9 mouse cellular contexts compared by ENCODE assay signal in the genomic region with DNA sequence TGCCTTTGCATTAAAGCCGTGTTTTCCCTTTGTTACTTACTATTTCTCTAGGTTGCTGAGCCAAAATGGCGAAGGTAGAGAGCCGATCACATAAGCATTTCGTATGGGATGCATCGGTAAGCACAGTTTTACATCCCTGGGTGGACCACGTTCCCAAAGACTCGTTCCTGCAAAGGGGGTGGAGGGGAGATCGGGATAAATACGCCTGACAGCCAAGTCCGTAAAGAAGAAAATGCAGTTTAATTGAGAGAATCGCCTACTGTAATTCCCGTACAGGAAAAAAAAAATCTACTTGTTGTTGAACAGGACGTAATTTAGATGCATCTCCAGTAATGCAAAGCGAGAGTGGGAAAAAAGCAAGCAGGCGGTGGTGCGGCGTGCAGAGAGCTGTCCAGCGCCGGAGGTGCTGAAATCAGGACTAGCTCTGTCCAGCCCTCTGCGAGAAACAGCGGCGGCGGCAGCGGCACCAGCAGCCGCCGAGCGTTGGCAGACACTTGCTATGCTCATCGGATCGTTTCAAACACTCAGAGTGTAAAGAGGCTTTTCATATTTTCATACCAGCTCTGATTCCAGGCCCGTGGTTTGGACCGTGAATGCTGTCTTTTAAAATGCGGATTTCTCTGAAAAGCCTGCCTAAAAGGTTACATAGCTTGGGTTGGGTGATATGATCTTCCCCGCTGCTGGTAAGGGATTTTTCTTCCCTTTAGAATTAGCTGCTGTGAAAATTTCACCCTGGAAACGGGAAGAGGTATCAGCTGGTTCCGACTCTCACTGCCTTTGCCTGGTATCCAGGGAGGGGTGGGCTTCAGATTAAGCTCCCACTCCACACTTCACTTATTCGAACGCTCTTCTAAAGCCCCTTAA.
A peak's percentile ranks its signal among the peaks of the same experiment; 100 is the strongest.
DNase-seq lines count a peak whose midpoint lies in the region; ATAC-seq and TF ChIP-seq lines count a peak whose summit lies in the region.
"Had no signal": no experiment of that assay in that cellular context is flagged by ENCODE, and none has a peak within 500 bp of the region (broad histone marks: within the 10 kb centered on the region; RNA-seq: fewer than 3 reads in every experiment).

No protein-coding gene starts in this region.

- H3K9me3 ChIP-seq in forebrain, embryonic 10.5 days, result no peaks in the 10 kb centered on the region
- no peaks in the 10 kb centered on the region for H3K9me3 ChIP-seq in heart, embryonic 15.5 days (replicated peaks)
- no peaks in the 10 kb centered on the region for H3K9me3 ChIP-seq in limb, embryonic 14.5 days (ENCODE audit: control insufficient read depth, low read length)
- H3K9me3 ChIP-seq: megakaryocyte, embryonic 14.5 days had no signal

- no peak overlapping the region for H3K9ac ChIP-seq in heart, embryonic 15.5 days
- no peak overlapping the region for H3K9ac ChIP-seq in limb, embryonic 14.5 days (ENCODE audit: low read depth, low read length, severe bottlenecking)

- no peaks in the 10 kb centered on the region for H3K79me2 ChIP-seq in myocyte (ENCODE audit: control insufficient read depth, insufficient read depth)

- WGBS in forebrain, embryonic 10.5 days, result 4% methylated on average over 37 of the region's 37 CpGs
- 7% methylated on average over 37 of the region's 37 CpGs for WGBS in heart, embryonic 15.5 days
- 6% methylated on average over 37 of the region's 37 CpGs for WGBS in limb, embryonic 14.5 days

- H3K4me2 ChIP-seq in heart, embryonic 15.5 days, result peak overlapping the region; percentile 41; the same call in 1 of the 2 replicates
- peak overlapping the region; percentile 26; the same call in 1 of the 2 replicates for H3K4me2 ChIP-seq in limb, embryonic 14.5 days (replicated peaks; ENCODE audit: low read depth, low read length, severe bottlenecking)
- H3K4me2 ChIP-seq in myocyte (ENCODE audit: low read depth), result no peak overlapping the region

- H3ac ChIP-seq in myocyte (ENCODE audit: control insufficient read depth, insufficient read length), result no peak overlapping the region

- DNase-seq in spleen, postnatal 4 days (ENCODE audit: low spot score in 2 of 2), result peak; percentile 19 to 64
- DNase-seq in spleen, postnatal 36 days (ENCODE audit: low spot score in 2 of 2), result no peak
- peak; percentile 75 for DNase-seq in forebrain, embryonic 10.5 days (ENCODE audit: extremely low spot score, low spot score)
- peak; percentile 91 for DNase-seq in kidney, postnatal 10 days
- peak; percentile 84 for DNase-seq in limb, embryonic 14.5 days (ENCODE audit: low spot score)
- peak; percentile 10 for DNase-seq in thymus, postnatal 25 days

- ATAC-seq in heart, embryonic 15.5 days (replicated peaks; ENCODE audit: insufficient number of reproducible peaks, insufficient read depth, low FRiP score, low read depth), result 0 out of 2 replicates have a peak, but pooled peaks have one; percentile 60
- ATAC-seq in limb, embryonic 14.5 days (ENCODE audit: low FRiP score, low read depth), result peak; percentile 72; the same call in 1 of the 2 replicates

- H3K4me3 ChIP-seq in forebrain, embryonic 10.5 days, result peak overlapping the region; percentile 47
- peak overlapping the region; percentile 18; the same call in 1 of the 2 replicates for H3K4me3 ChIP-seq in heart, embryonic 15.5 days
- H3K4me3 ChIP-seq in limb, embryonic 14.5 days (replicated peaks; ENCODE audit: low read length), result no peak overlapping the region
- no peak overlapping the region for H3K4me3 ChIP-seq in myocyte
- H3K4me3 ChIP-seq: megakaryocyte, embryonic 14.5 days had no signal

- no peak overlapping the region for H3K27ac ChIP-seq in forebrain, embryonic 10.5 days
- no peak overlapping the region for H3K27ac ChIP-seq in heart, embryonic 15.5 days
- H3K27ac ChIP-seq in limb, embryonic 14.5 days (replicated peaks; ENCODE audit: low read depth, low read length), result no peak overlapping the region

- H3K4me1 ChIP-seq in forebrain, embryonic 10.5 days, result peaks cover 15% of the 10 kb centered on the region
- H3K4me1 ChIP-seq in heart, embryonic 15.5 days (replicated peaks), result 0 out of 2 replicates have a peak, but pooled peaks cover 3% of the 10 kb centered on the region
- no peaks in the 10 kb centered on the region for H3K4me1 ChIP-seq in limb, embryonic 14.5 days (ENCODE audit: control insufficient read depth, insufficient read depth, low read length)
- H3K4me1 ChIP-seq: megakaryocyte, embryonic 14.5 days had no signal

- H3K36me3 ChIP-seq in forebrain, embryonic 10.5 days (replicated peaks), result no peaks in the 10 kb centered on the region
- H3K36me3 ChIP-seq in heart, embryonic 15.5 days, result no peaks in the 10 kb centered on the region
- H3K36me3 ChIP-seq in limb, embryonic 14.5 days (ENCODE audit: control insufficient read depth, insufficient read depth, low read length), result no peaks in the 10 kb centered on the region
- H3K36me3 ChIP-seq in myocyte (ENCODE audit: control insufficient read depth, insufficient read depth), result no peaks in the 10 kb centered on the region

- no peak for TF ChIP-seq POLR2A in limb, embryonic 14.5 days (IDR thresholded peaks at IDR 0.05; ENCODE audit: borderline replicate concordance, extremely low read depth, insufficient read depth, insufficient read length)
- TF ChIP-seq POLR2A in myocyte (IDR thresholded peaks at IDR 0.05; ENCODE audit: insufficient read length, low read depth), result no peak

- H3K27me3 ChIP-seq in forebrain, embryonic 10.5 days (ENCODE audit: poor library complexity, severe bottlenecking), result peaks cover 7% of the 10 kb centered on the region; the same call in 1 of the 2 replicates
- H3K27me3 ChIP-seq in heart, embryonic 15.5 days, result no peaks in the 10 kb centered on the region
- H3K27me3 ChIP-seq in limb, embryonic 14.5 days (ENCODE audit: control insufficient read depth, insufficient read depth, low read length), result no peaks in the 10 kb centered on the region
- H3K27me3 ChIP-seq in myocyte (ENCODE audit: control insufficient read depth, insufficient read depth, insufficient read length), result no peaks in the 10 kb centered on the region
- H3K27me3 ChIP-seq: megakaryocyte, embryonic 14.5 days had no signal

TF ChIP-seq in myocyte, 11 proteins besides CTCF, POLR2A, EP300 and RAD21:
- TF ChIP-seq TCF3 (IDR thresholded peaks at IDR 0.05; ENCODE audit: insufficient read length, low read depth) (no peak), MYOD1 (IDR thresholded peaks at IDR 0.05; ENCODE audit: control insufficient read depth in 1 of 3, insufficient read length in 2 of 3, low read depth in 2 of 3) (no peak), REST (IDR thresholded peaks at IDR 0.05; ENCODE audit: insufficient read depth, insufficient read length) (peak; percentile 95), MYOG (IDR thresholded peaks at IDR 0.05; ENCODE audit: control insufficient read depth in 1 of 3, insufficient read depth in 1 of 3, insufficient read length in 2 of 3, low read depth in 2 of 3) (no peak), SRF (IDR thresholded peaks at IDR 0.05; ENCODE audit: control insufficient read depth, insufficient read length, low read depth) (no peak)
TF ChIP-seq in myocyte: peak in this region for 1.

Comparison
In these comparisons a context has a peak if more than half of its experiments do, and no peak if none do; other contexts are left out.
1. DNase-seq: peak in spleen, postnatal 4 days (2 of 2), forebrain, embryonic 10.5 days (single experiment), kidney, postnatal 10 days (single experiment), limb, embryonic 14.5 days (single experiment) and thymus, postnatal 25 days (single experiment); none in spleen, postnatal 36 days (0 of 2).
2. H3K4me3 ChIP-seq: peak in forebrain, embryonic 10.5 days (single experiment) and heart, embryonic 15.5 days (single experiment); none in limb, embryonic 14.5 days (single experiment) and myocyte (single experiment).